8 mouse cellular contexts compared by ENCODE assay signal in genomic region chr8:89571816-89572215, GRCm38 (mm10).
DNase-seq lines count a peak whose midpoint lies in the region; ATAC-seq and TF ChIP-seq lines count a peak whose summit lies in the region.

No protein-coding gene starts in this region.

- ATAC-seq in forebrain, embryonic 12.5 days (ENCODE audit: low FRiP score): peak; percentile 89
- ATAC-seq in hematopoietic stem cell, adult 5-6 weeks (replicated peaks in 1 of 2; ENCODE audit: insufficient read depth in 1 of 2, low FRiP score in 2 of 2, low TSS enrichment in 1 of 2, low read depth in 1 of 2, poor library complexity in 2 of 2, severe bottlenecking in 2 of 2): peak; percentile 75 to 83
- peak; percentile 75 for ATAC-seq in liver, postnatal 0 days

- no peak overlapping the region for H3K4me2 ChIP-seq in forebrain, embryonic 12.5 days
- no peak overlapping the region for H3K4me2 ChIP-seq in liver, postnatal 0 days (ENCODE audit: low read depth, low read length)

- H3K27ac ChIP-seq in forebrain, embryonic 12.5 days: no peak overlapping the region
- H3K27ac ChIP-seq in liver, postnatal 0 days (ENCODE audit: low read depth): no peak overlapping the region

- no peak for TF ChIP-seq EP300 in liver, postnatal 0 days (IDR thresholded peaks at IDR 0.05; ENCODE audit: low read depth)

- H3K36me3 ChIP-seq in E14TG2a.4 (ENCODE audit: insufficient read depth, low read length): no peaks in the 10 kb centered on the region
- no peaks in the 10 kb centered on the region for H3K36me3 ChIP-seq in forebrain, embryonic 12.5 days (replicated peaks)
- H3K36me3 ChIP-seq in liver, postnatal 0 days (replicated peaks; ENCODE audit: insufficient read depth, low read length): no peaks in the 10 kb centered on the region

- no peak overlapping the region for H3K4me3 ChIP-seq in E14TG2a.4 (replicated peaks; ENCODE audit: low read length)
- no peak overlapping the region for H3K4me3 ChIP-seq in forebrain, embryonic 12.5 days (replicated peaks)
- no peak overlapping the region for H3K4me3 ChIP-seq in liver, postnatal 0 days (ENCODE audit: low read depth, low read length)

- peaks cover 3% of the 10 kb centered on the region; the same call in 1 of the 2 replicates for H3K27me3 ChIP-seq in E14TG2a.4 (ENCODE audit: insufficient read depth, low read length)
- peaks cover 21% of the 10 kb centered on the region for H3K27me3 ChIP-seq in forebrain, embryonic 12.5 days
- H3K27me3 ChIP-seq in liver, postnatal 0 days (ENCODE audit: insufficient read depth, low read length): 0 out of 2 replicates have a peak, but pooled peaks cover 3% of the 10 kb centered on the region

- H3K9me3 ChIP-seq in E14TG2a.4 (ENCODE audit: low read length): no peaks in the 10 kb centered on the region
- no peaks in the 10 kb centered on the region for H3K9me3 ChIP-seq in forebrain, embryonic 12.5 days
- no peaks in the 10 kb centered on the region for H3K9me3 ChIP-seq in liver, postnatal 0 days (ENCODE audit: low read length)

- DNase-seq in brain, adult 2 months (ENCODE audit: low read depth, low spot score): peak; percentile 81
- DNase-seq in layer of hippocampus, adult 18-20 months (ENCODE audit: low spot score in 2 of 2): peak; percentile 53 to 81
- peak; percentile 84 for DNase-seq in liver, postnatal 0 days
- peak; percentile 74 for DNase-seq in ovary, postnatal 36 days (ENCODE audit: low spot score)
- DNase-seq in urinary bladder, postnatal 25 days (ENCODE audit: low spot score): peak; percentile 61

- 3% methylated on average over 13 of the region's 13 CpGs for WGBS in forebrain, embryonic 12.5 days
- 4% methylated on average over 13 of the region's 13 CpGs for WGBS in liver, postnatal 0 days (ENCODE audit: insufficient replicate concordance)

- peaks cover 7% of the 10 kb centered on the region; the same call in 1 of the 2 replicates for H3K4me1 ChIP-seq in E14TG2a.4 (replicated peaks; ENCODE audit: low read depth, low read length)
- H3K4me1 ChIP-seq in forebrain, embryonic 12.5 days: peaks cover 44% of the 10 kb centered on the region
- H3K4me1 ChIP-seq in liver, postnatal 0 days (ENCODE audit: insufficient read depth): no peaks in the 10 kb centered on the region

- H3K9ac ChIP-seq in forebrain, embryonic 12.5 days: no peak overlapping the region
- H3K9ac ChIP-seq in liver, postnatal 0 days (replicated peaks): no peak overlapping the region

- TF ChIP-seq CTCF in E14TG2a.4 (conservative IDR thresholded peaks at IDR 0.05; ENCODE audit: low read length): peak; percentile 51
- peak; percentile 84 for TF ChIP-seq CTCF in liver, postnatal 0 days (IDR thresholded peaks at IDR 0.05; ENCODE audit: low read depth)
